Mouse (Mus musculus): ENCODE measurements at regions not wholly inside any gene's neighbourhood (a gene's known extent, or its start where the extent isn't known, plus 50 kb on each side); places are given as distances from the start of the nearest gene placed in this dataset.

GRCm38 (mm10) chr8:92609908-92610307, 64.2 kb upstream of the Irx6 start:
- TF ChIP-seq POLR2A (IDR thresholded peaks at IDR 0.05; ENCODE audit: control insufficient read depth, low read depth, low read length), result no peak
- no peak for TF ChIP-seq CTCF (IDR thresholded peaks at IDR 0.05; ENCODE audit: control insufficient read depth, insufficient read depth, insufficient replicate concordance, low read depth, low read length)
- no peaks in the 10 kb centered on the region for H3K27me3 ChIP-seq (ENCODE audit: control insufficient read depth, insufficient read depth, low read length)
- H3K27ac ChIP-seq (ENCODE audit: control insufficient read depth, insufficient read depth, low read depth, low read length), result no peak overlapping the region
- H3K4me1 ChIP-seq (ENCODE audit: control insufficient read depth, insufficient read depth, low read length), result no peaks in the 10 kb centered on the region
- no peak overlapping the region for H3K4me3 ChIP-seq (ENCODE audit: control insufficient read depth, low read depth, low read length)
- no peaks in the 10 kb centered on the region for H3K36me3 ChIP-seq (ENCODE audit: control insufficient read depth, insufficient read depth, low read length)

GRCm38 (mm10) chr8:92610487-92611059, 63.5 kb upstream of the Irx6 start:
- TF ChIP-seq POLR2A (IDR thresholded peaks at IDR 0.05; ENCODE audit: control insufficient read depth, low read depth, low read length) (no peak), CTCF (IDR thresholded peaks at IDR 0.05; ENCODE audit: control insufficient read depth, insufficient read depth, insufficient replicate concordance, low read depth, low read length) (no peak)
- Histone ChIP-seq H3K4me1 (ENCODE audit: control insufficient read depth, insufficient read depth, low read length) (no peaks in the 10 kb centered on the region), H3K27me3 (ENCODE audit: control insufficient read depth, insufficient read depth, low read length) (no peaks in the 10 kb centered on the region), H3K4me3 (ENCODE audit: control insufficient read depth, low read depth, low read length) (no peak overlapping the region), H3K27ac (ENCODE audit: control insufficient read depth, insufficient read depth, low read depth, low read length) (no peak overlapping the region), H3K36me3 (ENCODE audit: control insufficient read depth, insufficient read depth, low read length) (no peaks in the 10 kb centered on the region)

GRCm38 (mm10) chr8:92613486-92613885, 60.6 kb upstream of the Irx6 start:
- Histone ChIP-seq H3K36me3 (ENCODE audit: control insufficient read depth, insufficient read depth, low read length) (no peaks in the 10 kb centered on the region), H3K27ac (ENCODE audit: control insufficient read depth, insufficient read depth, low read depth, low read length) (no peak overlapping the region), H3K4me1 (ENCODE audit: control insufficient read depth, insufficient read depth, low read length) (no peaks in the 10 kb centered on the region), H3K4me3 (ENCODE audit: control insufficient read depth, low read depth, low read length) (no peak overlapping the region), H3K27me3 (ENCODE audit: control insufficient read depth, insufficient read depth, low read length) (no peaks in the 10 kb centered on the region)
- TF ChIP-seq POLR2A (IDR thresholded peaks at IDR 0.05; ENCODE audit: control insufficient read depth, low read depth, low read length) (no peak), CTCF (IDR thresholded peaks at IDR 0.05; ENCODE audit: control insufficient read depth, insufficient read depth, insufficient replicate concordance, low read depth, low read length) (peak; percentile 51; the same call in 1 of the 2 replicates)

- TF ChIP-seq CTCF (IDR thresholded peaks at IDR 0.05; ENCODE audit: control insufficient read depth, insufficient read depth, insufficient replicate concordance, low read depth, low read length), result no peak
- TF ChIP-seq POLR2A (IDR thresholded peaks at IDR 0.05; ENCODE audit: control insufficient read depth, low read depth, low read length), result no peak
- Histone ChIP-seq H3K27me3 (ENCODE audit: control insufficient read depth, insufficient read depth, low read length) (no peaks in the 10 kb centered on the region), H3K36me3 (ENCODE audit: control insufficient read depth, insufficient read depth, low read length) (no peaks in the 10 kb centered on the region), H3K27ac (ENCODE audit: control insufficient read depth, insufficient read depth, low read depth, low read length) (no peak overlapping the region), H3K4me1 (ENCODE audit: control insufficient read depth, insufficient read depth, low read length) (no peaks in the 10 kb centered on the region), H3K4me3 (ENCODE audit: control insufficient read depth, low read depth, low read length) (no peak overlapping the region)
Measured at GRCm38 (mm10) chr8:92616341-92617115, 57.6 kb upstream of the Irx6 start.

DNA sequence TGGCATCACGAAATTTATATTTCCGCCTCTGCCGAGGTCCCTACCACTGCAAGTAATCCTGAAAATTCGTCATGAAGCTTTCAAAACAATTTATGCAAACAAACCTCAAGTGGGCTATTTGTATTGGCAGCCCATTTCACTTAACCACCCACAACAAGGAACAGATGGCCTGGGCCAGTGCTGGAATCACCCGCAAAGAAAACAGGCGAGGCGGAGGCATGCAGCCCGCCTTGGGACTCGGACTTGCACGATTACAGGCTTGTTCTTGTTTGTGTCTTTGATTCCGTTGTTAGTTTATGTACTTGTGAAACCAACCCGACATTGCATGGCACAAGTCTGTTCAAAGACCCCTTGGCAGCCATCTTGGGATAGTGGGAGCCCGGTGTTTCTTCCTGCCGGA, 55.8 kb upstream of the Irx6 start:
- H3K27ac ChIP-seq (ENCODE audit: control insufficient read depth, insufficient read depth, low read depth, low read length), result no peak overlapping the region
- no peaks in the 10 kb centered on the region for H3K36me3 ChIP-seq (ENCODE audit: control insufficient read depth, insufficient read depth, low read length)
- H3K27me3 ChIP-seq (ENCODE audit: control insufficient read depth, insufficient read depth, low read length), result no peaks in the 10 kb centered on the region
- no peaks in the 10 kb centered on the region for H3K4me1 ChIP-seq (ENCODE audit: control insufficient read depth, insufficient read depth, low read length)
- TF ChIP-seq CTCF (IDR thresholded peaks at IDR 0.05; ENCODE audit: control insufficient read depth, insufficient read depth, insufficient replicate concordance, low read depth, low read length) (no peak), POLR2A (IDR thresholded peaks at IDR 0.05; ENCODE audit: control insufficient read depth, low read depth, low read length) (no peak)
- no peak overlapping the region for H3K4me3 ChIP-seq (ENCODE audit: control insufficient read depth, low read depth, low read length)
